Mouse (Mus musculus) spleen, adult 12 weeks (tissue): ENCODE results near the gene Fes.
A peak's percentile ranks its signal among the peaks of the same experiment; 100 is the strongest.

Source experiments
- DNase-seq: peaks from one replicate; pipeline ENCODE4 v3.0.0; 2022; ENCODE audit warnings: low spot score

Gene Fes

DNA sequence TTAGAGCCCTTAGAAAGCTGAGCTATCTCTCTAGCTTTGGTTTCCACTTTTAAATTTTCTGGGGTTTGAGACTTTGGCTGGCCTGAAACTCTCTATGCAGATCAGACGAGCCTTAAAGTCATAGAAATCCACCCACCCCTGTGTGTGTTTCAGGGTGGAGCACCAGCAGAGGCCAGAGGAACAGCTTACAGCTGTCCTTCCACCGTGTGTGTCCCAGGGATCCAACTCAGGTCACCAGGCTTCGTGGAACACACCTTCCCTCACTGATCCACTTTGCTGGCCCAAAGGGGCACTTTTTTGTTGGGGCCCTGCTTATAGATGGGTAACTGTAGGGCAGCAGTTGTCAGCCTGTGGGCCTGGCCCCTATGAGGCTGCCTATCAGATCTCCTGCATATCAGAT lies 13.5 kb downstream of the Fes start:
- no peak for DNase-seq

DNA sequence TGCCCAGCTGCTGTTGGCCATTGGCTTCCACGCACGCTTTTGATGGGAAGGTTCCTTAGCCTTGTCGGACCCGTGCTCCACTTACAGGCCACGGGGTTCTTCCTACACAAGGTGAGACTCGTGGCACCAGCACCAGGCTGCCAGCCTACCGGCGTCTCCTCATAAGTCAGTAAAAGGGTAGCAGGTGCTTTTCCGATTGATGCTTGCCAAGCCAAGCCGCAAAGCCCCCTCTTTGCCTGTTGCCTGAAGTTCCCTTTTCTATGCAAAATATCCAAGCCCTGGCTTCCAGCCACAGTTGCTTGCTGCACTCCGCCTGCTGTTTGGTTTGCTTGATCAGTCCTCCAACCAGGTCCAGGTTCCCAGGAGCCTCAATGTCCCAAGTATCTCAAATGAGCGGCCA lies 13.9 kb downstream of the Fes start:
- DNase-seq, result peak; percentile 27

DNA sequence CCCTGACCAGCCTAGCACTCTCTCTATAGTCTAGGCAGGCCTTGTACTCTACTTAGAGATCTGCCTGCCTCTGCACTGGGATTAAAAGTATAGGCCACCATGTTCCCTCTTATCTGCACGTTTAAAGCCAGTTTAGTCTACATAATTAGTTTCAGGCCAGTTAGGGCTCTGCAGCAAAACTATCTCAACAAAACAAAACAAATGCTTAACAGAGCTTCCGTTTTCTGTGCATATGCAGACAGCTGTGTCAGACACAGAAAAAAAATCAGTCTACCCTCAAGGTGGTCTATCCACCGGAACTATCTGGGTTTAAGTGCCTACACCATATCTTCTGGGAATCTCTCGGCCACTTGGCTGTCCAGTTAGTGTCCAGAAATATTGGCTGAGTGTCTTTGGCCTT lies 14.4 kb downstream of the Fes start:
- no peak for DNase-seq

GRCm38 (mm10) chr7:80372667-80373066 lies 15.1 kb downstream of the Fes start:
- no peak for DNase-seq

DNA sequence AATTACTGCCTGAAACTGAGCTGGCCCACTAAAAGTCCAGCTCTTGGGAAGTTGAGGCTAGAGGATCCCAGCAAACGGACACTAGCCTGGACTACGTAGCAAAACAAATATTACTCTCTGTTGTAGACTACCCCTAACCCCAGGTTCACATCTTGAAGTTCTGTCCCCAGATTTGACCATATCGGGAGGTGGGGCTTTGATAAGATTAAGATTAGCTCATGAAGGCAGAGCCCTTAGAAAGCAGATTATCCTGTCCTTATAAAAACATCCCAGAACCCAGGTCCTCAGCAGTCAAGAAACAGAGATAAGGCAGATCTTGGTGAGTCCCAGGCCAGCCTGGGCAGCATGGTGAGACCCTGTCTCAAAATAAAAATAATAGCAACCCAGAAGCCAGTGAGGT lies 15.6 kb downstream of the Fes start:
- DNase-seq, result no peak

DNA sequence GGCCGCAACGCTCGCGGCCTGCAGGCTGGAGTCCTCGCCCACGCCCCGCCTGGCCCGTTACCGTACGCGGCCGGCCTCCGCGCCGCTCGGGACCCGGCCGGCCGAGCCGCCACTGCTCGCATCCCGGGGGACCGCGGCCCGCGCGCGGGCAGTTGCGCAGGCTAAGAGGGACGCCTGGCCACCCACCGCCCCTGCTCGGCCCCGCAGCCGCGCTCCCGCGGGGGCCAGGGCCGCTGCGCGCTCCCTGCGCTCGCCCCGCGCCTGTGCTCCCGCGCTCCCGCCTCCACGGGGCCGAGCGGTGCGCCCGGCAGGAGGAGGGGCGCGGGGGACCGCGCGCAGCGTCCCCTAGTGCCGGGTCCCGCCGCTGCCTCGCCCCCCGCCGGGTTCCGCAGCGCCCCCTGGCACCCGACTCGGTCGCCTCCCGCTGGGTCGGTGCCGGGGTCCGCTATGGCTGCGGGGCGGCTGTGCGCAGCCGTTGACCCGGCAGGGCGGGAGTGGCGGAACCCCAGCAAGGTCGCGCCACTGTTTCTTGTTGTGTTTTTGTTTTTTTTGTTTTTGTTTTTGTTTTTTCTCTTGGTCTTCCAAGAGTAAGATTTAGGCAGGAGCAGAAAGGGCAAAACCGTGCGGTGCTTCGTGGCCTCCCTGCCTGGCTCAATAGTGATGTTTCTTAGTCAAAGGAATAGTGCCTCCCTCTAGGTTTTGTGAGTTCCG lies 16.6 kb downstream of the Fes start, which contains the start of gene Man2a2:
Gene Man2a2 (minus strand): TSS at position 335 of the 711 bp plus-strand sequence.
- DNase-seq, result peak; percentile 40

DNA sequence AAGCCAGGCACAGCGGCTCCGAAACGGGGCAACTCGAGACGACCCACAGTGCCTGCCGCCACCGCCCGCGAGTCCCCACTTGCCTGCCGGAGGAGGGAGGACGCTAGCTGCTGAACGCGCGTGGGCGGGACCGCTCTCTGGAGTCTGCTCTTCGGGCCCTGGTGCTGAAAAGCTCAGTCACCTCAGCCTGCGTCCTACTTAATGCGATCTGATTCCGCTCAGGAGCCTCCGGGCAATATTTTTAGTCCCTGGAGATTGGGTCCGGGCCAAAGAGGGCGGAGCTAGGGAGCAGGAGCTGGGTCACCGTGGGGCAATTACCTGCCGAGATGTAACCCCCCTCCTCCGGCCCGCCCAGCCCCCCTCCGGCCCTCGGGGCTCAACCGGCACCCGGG lies 17.1 kb downstream of the Fes start:
- DNase-seq, result peak; percentile 51

DNA sequence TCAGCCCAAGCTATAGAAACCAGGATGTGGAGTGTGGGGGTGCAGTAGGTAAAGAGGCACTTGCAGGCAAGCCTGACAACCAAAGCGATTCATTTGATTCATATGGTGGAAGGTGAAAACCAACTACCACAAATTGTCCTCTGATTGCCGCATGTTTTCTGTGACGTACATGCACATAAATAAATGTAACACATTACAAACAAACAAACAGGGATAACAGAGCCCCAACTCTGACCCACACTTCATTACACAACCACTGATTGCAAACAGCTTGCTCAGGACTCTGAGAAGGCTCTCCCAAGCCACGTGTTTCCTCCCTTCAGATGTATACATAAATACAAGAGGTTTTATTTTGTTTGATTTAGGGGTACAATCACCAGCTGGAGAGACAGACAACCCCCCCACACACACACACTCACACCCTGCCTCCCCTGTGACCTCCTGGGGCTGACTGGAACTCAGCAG lies 17.7 kb downstream of the Fes start:
- no peak for DNase-seq

GRCm38 (mm10) chr7:80369461-80369860 lies 18.3 kb downstream of the Fes start:
- no peak for DNase-seq

DNA sequence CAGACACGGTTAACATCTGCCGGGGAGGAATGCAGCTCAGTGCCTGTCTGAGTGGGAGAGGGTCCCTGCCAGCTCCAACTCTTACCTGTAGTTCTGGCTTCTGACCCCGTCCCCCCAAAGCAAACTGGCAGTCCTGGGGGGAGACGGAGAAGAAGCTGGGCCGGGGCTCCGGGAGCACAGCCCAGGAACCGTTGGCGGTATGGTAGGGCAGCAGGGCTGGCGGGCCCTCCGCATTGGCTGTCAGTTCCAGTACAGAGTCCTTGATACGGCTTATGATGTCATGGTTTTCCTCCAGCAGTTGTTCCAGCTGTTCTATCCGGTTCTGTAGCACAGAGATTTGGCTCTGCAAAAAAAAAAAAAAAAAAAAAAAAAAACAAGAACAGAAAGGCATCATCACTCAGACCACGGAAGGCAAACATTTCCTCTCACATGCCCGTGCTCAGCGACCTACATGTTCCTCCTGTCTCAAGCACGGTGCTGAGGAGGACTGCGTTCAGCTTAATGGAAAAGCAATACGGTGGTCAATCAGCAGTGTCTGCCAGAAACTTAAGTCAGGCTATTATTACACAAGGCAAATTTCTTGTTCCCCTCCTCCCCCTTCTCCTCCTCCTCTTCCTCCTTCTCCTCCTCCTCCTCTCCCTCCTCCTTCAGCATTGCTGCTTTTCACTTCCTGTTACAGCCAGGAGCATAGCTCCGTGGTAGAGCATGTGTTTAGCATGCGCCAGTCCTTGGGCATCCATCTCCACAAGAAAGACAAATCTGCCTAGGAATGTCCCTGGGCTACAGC lies 18.9 kb downstream of the Fes start:
- no peak for DNase-seq

DNA sequence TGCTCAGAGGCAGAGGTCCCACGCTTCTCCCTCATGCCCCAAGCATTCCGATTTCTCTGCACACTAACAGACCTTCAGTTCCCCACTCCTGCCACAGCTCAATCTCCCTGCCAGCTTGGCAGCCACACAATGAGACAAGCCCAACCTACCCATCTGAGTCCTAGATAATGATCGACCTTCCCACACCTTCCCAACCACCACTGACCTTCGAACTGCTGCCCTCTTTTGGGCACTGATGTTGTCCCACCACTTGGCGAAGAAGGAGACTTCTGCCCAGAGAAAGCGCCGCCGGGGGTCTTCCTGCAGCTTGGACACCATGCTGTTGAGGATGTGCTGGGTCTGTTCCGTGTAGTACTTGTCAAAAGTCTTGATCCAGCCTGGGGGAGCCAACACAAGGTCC lies 19.7 kb downstream of the Fes start:
- DNase-seq, result no peak

DNA sequence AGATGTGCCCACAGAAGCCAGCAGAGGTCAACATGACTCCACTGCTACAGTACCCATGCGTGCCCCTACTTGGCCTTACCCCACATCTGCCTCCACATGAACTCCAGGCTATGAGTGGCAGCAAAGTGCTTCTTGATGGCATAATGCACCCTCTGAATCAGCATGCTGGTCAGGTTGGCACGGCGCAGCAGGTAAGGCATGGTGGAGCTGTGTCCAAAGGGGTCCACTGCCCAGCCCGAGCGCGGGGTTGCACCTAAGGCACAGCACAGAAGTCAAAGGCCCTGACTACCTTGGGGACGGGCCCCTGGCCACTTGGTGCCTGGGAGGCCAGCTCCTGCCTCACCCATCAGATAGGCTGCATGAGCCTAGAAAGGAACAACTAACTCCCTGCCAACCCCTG lies 20.5 kb downstream of the Fes start:
- DNase-seq, result no peak

DNA sequence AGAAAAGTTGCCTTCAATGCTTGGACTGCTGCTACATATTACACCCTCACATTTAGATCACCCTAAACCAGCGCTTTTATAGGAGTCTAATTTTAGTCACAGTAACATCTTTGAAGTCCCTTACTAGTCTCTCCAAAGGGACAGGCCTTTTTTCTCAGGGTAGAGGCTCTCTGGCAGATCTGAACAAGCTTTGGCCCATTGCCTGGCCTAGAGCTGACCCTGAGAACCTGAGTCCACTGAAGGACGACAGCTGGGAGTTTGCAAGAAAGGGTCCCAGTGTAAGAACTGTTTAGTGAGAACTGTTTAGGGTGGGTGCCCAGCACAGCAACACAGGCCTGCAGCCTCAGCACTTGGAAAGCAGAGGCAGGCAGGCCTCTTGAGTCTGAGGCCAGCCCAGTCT lies 22.0 kb downstream of the Fes start:
- no peak for DNase-seq

DNA sequence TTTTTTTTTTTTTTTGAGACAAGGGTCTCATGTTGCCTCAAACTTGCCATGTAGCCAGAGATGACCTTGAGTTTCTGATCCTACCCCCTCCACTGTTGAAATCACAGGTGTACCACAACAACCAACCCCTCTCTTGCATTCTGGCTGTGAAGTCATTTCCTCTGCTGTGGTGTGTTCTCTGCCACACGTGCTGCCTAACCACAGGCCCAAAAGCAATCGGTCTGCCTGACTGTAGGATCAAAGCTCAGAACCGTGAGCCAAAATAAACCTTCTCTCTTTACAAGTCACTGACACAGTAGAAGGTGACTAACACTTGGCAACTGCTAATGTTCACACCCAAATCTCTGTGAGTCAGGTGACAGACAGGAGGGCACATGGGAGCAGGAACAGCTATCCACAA lies 27.3 kb downstream of the Fes start:
- no peak for DNase-seq

DNA sequence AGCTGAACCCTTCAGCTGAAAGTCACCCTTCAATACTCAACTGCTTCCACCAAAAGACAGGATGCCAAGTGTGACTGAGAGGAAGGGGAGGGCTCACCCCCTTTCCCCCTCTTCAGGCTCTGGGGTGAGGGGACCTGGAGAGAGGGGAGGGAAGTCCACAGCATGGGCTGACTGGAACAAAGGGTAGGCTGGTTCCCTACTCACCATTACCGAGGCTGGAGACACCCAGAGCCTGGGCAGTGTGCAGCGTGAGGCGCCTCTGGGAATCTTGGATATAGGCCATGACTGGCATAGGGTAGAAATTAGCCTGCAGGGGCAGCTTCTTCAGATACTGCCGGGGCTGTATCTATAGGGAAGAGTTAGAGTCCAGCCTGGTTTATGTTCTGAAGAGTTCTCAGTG lies 29.7 kb downstream of the Fes start:
- no peak for DNase-seq

GRCm38 (mm10) chr7:80357156-80357555 lies 30.6 kb downstream of the Fes start:
- DNase-seq, result no peak

- DNase-seq, result no peak
Measured at GRCm38 (mm10) chr7:80356351-80356750, 31.4 kb downstream of the Fes start.

- no peak for DNase-seq
Measured at GRCm38 (mm10) chr7:80352920-80353319, 34.8 kb downstream of the Fes start.

DNA sequence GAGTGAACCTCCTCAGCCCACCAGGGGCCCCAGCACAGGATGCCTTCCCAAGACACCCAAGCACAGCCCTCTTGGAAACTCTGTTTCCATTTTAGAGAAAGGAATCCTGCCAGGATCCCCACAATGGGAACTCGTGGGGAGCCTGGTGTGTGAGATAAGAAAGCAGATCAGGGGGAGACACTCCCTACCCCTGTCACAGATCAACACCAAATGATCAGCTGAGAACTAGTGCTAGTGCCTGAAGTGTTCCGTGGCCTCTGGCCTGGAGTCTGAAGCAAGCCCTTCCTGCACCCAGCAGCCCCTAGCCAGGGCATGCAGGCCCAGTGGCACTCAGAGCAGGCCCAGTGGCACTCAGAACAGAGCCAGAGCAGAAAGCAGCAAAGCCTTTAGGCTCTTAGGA lies 36.9 kb downstream of the Fes start:
- DNase-seq, result no peak

DNA sequence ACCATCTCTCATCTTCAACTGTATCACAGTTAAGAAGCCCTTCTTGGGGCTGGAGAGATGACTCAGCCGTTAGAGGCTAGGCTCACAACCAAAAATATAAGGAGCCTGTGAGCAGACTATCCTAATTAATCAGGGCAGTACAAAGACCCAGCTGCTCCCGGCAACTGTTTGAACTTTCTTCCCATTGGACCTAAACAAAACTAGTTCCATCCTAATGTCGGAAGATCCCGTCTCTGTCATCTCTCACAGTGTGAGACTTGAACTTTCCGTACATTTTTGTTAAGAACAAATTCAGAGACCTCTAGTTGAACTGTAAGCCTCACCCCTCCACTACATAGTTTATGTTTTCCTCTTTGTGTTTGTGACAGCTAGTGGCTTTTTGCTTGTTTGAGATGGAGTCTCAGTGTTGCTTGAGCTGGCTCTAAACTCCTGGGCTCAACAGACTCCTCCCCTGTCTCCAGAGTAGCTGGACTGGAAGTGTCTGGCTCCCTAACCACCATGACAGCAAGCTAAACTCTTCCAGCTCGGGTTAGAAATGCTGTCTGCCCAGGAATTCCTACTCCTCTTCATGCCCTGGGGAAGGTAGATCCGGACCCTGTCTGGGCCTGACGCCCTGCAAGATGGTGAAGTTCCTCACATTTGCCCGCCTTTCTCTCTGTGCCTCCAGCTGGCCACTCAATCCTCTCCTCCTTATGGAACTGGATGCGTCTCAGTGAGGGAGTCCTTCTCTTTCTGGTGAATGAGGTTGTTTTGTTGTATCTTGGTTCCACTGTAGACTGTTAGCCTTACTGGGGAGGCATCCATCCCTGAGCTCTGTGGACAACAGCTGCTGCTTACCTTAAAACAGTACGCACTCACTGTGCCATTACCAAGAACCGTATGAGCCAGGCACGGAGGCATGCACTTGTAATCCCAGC lies 39.8 kb downstream of the Fes start:
- DNase-seq, result no peak

DNA sequence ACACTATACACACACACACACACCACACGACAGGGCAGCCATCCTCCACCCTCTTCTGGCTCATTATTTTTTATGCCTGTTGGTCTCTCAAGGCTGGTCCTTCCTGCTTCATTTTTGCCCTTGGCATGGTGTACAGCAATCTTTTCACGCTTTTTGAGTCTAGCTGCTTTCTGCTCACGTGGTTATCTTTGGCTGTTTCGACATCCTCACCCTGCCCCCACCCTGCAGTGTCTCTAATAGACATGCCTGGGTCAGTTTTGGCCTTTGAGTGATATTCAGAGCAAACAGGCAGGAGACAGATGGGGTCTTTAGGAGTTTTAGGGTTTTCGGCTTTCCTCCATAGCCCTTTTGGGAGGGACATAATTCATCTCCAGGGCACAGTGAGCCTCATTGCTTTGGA lies 40.9 kb downstream of the Fes start:
- DNase-seq, result no peak

- DNase-seq, result no peak
Measured at GRCm38 (mm10) chr7:80346173-80346572, 41.6 kb downstream of the Fes start.
